Mouse (Mus musculus): ENCODE data around the gene Ier2. TPM values are rescaled to one million over a fixed set of nuclear protein-coding genes. Genes with fewer than 3 reads are reported as not detected.

Gene Ier2
- total RNA-seq, 2 experiments from 2014 or later = 5.9 to 6.5 TPM

DNA sequence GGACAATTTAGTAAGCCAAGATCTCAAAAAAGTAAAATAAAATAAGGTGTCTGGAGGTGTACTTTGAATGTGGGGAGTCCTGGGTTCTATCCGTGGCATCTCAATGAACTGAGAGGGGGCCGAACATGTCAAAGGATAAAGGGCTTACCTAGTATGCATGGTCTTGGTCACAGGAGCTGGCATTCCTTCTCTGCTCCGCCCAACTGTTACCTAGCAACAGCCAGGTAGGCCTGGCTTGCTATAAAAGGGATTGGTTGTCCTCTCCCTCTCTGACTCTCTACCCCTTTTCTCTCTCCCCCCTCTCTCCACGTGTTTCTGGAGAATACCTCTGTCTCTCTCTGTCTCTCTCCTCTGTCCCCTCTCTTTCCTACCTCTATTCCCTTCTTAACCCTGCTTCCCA is 5.0 kb downstream of the Ier2 start:
- intact Hi-C loops (cut with DNase I) = no loop called here
- H3K4me3 ChIP-seq = no peak overlapping the region
- no peak for DNase-seq
- peak overlapping the region; percentile 90 for H3K27ac ChIP-seq
- no peak for TF ChIP-seq CTCF (IDR thresholded peaks at IDR 0.05)

DNA sequence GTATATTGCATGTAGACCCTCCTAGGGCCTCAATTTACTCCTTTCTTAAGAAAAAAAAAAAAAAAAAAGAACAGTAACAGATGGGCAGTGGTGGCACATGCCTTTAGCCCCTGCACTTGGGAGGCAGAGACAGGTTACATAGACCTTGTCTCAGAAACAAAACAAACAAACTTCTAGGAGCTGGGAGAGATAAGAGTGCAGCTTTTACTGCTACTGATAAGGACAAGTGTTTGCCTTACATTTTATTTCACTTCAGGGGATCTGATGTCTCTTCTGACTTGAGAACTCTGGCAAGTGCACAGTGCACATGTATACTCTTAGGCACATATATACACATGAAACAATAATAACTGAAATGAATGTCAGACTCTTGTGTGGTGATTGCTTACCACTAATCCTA is 5.4 kb downstream of the Ier2 start:
- DNase-seq = no peak
- no peak for TF ChIP-seq CTCF (IDR thresholded peaks at IDR 0.05)
- Histone ChIP-seq H3K4me3 (peak overlapping the region; percentile 73), H3K27ac (peak overlapping the region; percentile 90)
- intact Hi-C loops (cut with DNase I) = no loop called here

DNA sequence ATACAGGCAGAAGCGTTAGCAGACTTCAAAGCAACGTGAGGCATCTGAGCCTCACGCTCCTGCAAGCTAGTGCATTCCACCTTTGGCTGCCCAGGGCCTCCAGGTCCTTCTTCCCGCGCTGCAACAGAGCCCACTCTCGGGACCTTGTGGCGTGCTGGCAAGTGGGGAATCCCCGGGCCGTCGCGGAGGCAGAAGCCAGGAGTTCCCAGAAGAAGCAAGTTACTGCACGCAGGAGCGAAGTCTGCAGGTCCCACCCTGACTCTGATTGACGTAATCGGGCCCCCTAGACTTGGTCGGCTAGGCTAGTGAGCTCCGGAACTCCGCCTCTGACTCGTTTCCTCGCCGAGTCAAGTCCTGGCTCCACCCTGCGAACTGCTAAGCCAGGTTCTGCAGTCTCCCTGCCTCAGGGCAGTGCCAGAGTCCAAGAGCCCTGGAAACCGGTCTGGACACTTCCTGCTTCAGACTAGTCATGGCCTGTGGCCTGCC is 6.0 kb downstream of the Ier2 start:
- Histone ChIP-seq H3K27ac (peak overlapping the region; percentile 90), H3K4me3 (peak overlapping the region; percentile 73)
- TF ChIP-seq CTCF (IDR thresholded peaks at IDR 0.05) = no peak
- intact Hi-C loops (cut with DNase I) = no loop called here
- peak; percentile 78 for DNase-seq

DNA sequence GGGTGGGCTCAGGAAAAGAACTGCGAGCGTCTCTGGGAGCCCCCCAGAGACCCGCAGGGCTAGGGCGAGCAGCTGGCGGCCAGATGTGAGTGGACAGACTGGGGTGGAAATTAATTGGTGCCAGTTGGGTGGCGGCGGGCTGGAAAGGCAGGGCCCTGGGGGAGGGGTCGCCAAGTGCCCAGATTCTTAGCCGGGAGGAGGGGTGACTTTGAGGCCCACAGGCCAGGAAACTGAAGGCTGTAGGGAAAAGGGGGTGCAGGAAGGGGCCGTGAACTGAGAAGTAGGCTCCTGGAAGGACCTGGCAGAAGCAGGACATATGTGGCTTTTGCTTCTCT is 6.5 kb downstream of the Ier2 start:
- no peak for DNase-seq
- intact Hi-C loops (cut with DNase I) = no loop called here
- peak overlapping the region; percentile 90 for H3K27ac ChIP-seq
- peak overlapping the region; percentile 73 for H3K4me3 ChIP-seq
- no peak for TF ChIP-seq CTCF (IDR thresholded peaks at IDR 0.05)

DNA sequence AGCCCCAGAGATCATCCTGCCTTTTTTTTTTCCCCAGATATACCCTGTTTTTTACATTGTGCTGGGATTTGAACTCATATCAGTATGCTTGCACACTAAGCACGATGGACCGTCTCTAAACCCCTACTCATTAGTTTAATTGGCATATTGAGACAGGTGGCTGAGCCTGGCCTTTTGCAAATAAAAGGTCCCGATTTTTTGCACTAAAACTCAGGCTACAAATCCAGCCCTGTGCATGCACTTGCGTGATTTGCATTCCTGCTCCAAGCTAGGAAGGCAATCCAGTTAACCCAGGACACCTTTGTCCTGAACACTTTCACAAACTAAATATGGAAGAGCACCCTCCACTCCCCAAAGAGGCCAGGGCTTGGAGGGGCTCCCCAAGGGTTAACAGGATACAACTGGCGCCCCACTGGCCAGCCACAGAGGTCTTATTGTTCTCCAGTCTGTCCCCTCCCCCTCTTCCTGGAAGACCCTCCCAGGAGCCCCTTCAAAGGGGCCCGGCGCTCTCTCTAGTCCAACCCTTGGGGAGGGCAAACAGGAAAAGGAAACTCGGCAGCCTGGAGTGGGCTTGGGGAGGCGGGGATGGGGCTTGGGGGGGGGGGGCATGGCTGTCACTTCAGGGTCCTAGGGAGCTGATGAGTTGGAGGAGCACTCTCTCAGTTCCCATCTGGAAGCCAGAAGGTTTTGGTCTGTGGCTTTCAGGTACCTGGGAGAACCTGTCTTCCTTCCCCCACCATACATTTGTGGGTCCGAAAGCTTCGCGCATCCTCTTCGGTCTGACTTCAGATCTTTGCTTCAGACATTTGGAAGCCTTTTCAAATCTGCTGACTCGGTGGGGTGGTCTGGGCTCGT is 7.1 kb downstream of the Ier2 start:
- H3K27ac ChIP-seq = peak overlapping the region; percentile 90
- DNase-seq = no peak
- TF ChIP-seq CTCF (IDR thresholded peaks at IDR 0.05) = no peak
- intact Hi-C loops (cut with DNase I) = no loop called here
- peak overlapping the region; percentile 73 for H3K4me3 ChIP-seq

DNA sequence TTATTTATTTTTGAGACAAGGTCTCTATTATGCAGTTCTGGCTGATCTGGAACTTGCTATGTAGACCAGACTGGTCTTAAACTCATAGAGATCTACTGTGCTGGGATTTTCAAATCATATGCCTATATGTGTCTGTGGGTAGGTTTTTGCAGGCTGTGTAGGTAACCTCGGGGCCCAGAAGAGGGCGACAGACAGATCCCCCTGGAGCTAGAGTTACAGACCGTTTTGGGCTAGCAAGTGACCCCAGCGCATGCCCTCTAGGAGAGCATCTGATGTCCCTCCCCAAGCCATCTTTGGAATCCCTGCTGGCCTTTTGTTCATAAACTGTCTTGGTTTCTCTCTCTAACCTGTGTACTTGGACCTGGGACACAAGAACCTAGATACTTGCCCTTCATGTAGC is 8.1 kb downstream of the Ier2 start:
- no peak for DNase-seq
- Histone ChIP-seq H3K27ac (no peak overlapping the region; the same call in 1 of the 2 replicates), H3K4me3 (no peak overlapping the region)
- TF ChIP-seq CTCF (IDR thresholded peaks at IDR 0.05) = peak; percentile 8; the same call in 1 of the 2 replicates
- intact Hi-C loops (cut with DNase I) = no loop called here

DNA sequence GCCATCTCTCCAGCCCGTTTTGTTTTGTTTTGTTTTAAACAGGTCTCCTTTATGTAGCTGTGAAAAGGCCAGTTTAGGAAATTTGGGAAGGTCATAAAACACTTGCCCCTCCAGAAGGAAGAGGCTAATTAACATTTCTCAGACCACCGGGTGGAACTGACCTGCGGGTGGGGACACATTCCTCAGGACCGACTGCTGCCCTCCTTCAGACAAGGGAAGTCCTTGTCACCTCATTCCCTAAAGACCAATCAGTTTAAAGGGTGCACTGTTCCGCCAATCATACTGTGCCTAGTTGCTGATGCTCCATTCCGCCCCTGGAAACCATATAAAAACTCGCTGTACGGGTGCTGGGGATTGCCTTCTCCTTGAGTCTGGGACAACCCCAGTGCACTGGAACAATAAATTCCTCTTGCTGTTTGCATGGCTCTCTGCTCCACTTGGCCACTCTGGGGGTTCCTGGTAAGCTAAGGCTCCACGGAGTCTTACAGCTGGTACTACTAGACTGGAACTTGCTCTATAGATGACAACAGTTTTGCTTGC is 9.5 kb downstream of the Ier2 start:
- intact Hi-C loops (cut with DNase I) = no loop called here
- Histone ChIP-seq H3K27ac (0 out of 2 replicates have a peak overlapping the region, but pooled peaks have one; percentile 13), H3K4me3 (no peak overlapping the region)
- TF ChIP-seq CTCF (IDR thresholded peaks at IDR 0.05) = no peak
- DNase-seq = peak; percentile 6

DNA sequence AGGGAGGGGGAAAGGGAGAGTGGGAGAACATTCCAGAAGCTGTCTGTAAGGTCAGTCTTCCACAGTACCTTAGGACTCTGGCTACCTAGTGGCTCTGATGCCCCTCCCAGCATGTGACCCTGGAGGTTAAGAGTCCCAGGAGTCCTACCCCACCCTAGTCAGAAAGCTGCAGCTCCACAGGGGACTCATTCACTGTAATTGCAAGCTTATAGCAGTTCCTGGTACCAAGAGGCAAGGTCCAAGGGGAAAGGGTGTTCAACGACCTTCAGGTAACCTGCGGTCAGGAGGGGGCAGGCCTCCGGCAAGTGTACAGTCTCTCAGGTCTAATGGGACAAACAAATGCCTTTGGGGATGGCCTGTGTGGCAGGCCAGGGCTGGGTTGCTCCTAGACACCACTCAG is 12.4 kb downstream of the Ier2 start:
- intact Hi-C loops (cut with DNase I) = no loop called here

DNA sequence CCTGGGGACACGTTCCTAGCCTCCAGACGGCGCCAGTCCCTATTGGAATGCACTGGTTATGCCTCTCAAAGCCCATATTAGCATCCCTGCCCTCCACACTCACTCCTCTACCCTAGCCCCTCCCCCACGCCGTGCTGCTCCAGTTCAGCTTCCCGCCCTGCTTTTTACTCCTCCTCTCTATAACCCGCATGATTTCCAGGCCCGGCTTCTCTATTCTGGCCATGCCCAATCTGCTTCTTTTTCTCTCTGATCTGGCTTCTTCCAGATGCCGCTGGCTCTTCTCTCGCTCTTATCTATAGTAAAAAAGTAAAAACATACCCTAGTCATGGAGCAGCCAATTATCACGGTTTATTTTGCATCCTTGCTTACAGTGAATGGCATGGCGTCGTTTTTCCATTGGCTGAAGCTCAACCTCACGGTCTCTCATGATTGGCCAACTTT is 15.2 kb downstream of the Ier2 start:
- intact Hi-C loops (cut with DNase I) = no loop called here
- peak; percentile 16 for DNase-seq
- H3K4me3 ChIP-seq = no peak overlapping the region
- TF ChIP-seq CTCF (IDR thresholded peaks at IDR 0.05) = no peak
- no peak overlapping the region for H3K27ac ChIP-seq

More for the DNA sequence above, 12.4 kb downstream of the Ier2 start:
- TF ChIP-seq CTCF (IDR thresholded peaks at IDR 0.05) = no peak
- Histone ChIP-seq H3K27ac (no peak overlapping the region), H3K4me3 (no peak overlapping the region)
- no peak for DNase-seq

DNA sequence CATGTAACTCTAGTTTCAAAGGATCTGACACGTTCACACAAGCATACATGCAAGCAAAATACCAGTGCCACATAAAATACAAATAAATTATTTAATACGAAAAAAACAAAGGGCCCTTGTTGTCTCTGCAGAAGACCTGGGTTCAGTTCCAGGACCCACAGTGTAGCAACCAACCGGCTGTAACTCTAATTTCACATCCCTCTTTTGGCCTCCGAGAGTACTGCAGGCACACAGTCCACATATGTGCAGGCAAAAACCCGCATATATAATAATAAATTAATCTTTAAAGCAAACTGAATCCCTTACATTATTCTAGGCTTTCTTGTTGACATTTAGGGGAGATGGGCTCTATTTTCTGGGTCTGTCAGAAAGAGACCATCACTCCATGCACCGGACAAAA is 15.9 kb downstream of the Ier2 start:
- intact Hi-C loops (cut with DNase I) = no loop called here
- H3K4me3 ChIP-seq = no peak overlapping the region
- H3K27ac ChIP-seq = no peak overlapping the region

DNA sequence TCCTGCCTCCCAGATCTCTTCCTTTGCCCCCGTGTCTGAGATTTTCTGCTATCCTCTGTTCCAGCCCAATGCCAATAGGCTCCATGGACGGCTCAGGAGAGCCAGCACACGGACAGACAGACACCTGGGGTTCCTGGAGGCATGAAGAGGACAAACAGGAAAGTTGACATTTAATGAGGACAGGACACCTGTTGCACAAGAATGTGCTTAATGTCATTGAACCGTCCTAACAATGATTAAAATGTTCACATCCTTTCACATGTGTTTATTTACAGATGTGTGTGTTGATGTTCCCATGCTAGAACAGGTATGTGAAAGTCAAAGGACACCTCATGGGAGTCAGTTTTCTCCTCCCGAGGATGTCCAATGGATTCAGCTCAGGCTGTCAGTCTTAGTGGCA is 19.6 kb downstream of the Ier2 start:
- Histone ChIP-seq H3K4me3 (no peak overlapping the region), H3K27ac (no peak overlapping the region)
- DNase-seq = no peak
- intact Hi-C loops (cut with DNase I) = no loop called here
- TF ChIP-seq CTCF (IDR thresholded peaks at IDR 0.05) = no peak

More for the DNA sequence above, 15.9 kb downstream of the Ier2 start:
- no peak for DNase-seq
- peak; percentile 8; the same call in 1 of the 2 replicates for TF ChIP-seq CTCF (IDR thresholded peaks at IDR 0.05)

DNA sequence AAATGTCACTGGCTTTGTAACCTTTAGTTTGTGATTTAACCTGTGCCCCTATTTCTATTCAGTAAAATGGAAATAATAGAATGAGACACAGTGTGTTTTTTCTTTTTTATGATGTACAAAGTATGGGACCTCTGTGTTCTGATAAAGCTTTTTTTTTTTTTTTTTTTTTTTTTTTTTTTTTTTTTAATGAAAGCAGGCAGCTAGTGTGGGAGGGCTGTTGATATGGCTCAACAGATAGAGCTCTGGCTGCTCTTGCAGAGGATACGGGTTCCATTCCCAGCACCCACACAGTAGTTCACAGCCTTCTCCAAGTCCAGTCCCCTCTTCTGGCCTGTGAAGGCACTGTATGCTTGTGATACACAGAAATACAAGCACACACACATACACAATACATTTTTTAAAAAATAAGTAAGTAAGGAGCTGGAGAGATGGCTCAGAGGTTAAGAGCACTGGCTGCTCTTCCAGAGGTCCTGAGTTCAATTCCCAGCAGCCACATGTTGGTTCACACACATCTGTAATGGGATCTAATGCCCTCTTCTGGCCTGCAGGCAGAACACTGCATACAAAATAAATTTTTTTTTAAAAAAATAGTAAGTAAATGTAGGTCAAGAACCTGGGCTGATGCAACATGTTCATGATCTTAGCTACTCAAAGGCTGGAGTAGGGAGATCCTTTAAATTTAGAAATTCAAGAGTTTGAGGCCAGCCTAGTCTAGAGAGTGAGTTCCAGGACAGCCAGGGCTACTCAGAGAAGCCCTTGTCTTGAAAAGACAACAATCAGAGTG is 20.9 kb downstream of the Ier2 start:
- no peak overlapping the region for H3K27ac ChIP-seq
- peak; percentile 6; the same call in 1 of the 2 replicates for TF ChIP-seq CTCF (IDR thresholded peaks at IDR 0.05)
- H3K4me3 ChIP-seq = no peak overlapping the region
- intact Hi-C loops (cut with DNase I) = no loop called here
- DNase-seq = no peak

All from gastrocnemius, adult 2 months (tissue).